In the genomic region with DNA sequence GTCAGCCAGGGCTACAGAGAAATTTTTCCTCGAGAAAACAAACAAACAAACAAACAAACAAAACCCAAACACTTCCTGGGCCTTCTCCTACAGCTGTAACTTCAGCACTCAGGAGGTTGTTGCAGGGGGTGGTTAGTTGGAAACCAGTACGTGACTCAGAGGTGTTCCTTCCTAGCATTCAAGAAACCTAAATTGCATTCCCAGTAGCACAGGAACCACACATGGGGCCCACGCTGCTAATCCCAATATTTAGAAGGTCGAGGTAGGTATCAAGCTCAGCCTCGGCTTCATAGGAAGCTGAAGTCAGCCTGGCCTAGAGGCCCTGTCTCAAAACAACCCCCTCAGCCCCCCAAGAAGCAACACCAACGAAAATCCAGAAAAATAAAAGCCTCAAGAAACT, we compare ENCODE assay signal across 8 mouse cellular contexts. TPM values are rescaled to one million over a fixed set of nuclear protein-coding genes. Genes with fewer than 3 reads are reported as not detected.
DNase-seq lines count a peak whose midpoint lies in the region; ATAC-seq and TF ChIP-seq lines count a peak whose summit lies in the region.

No protein-coding gene starts in this region.

- H3K9ac ChIP-seq in kidney, embryonic 14.5 days (ENCODE audit: low read depth, low read length): peak overlapping the region; percentile 85
- H3K9ac ChIP-seq in intestine, embryonic 15.5 days: peak overlapping the region; percentile 76
- H3K9ac ChIP-seq in neural tube, embryonic 14.5 days (replicated peaks; ENCODE audit: low read depth, low read length): peak overlapping the region; percentile 80

- H3K9me3 ChIP-seq in kidney, embryonic 14.5 days (ENCODE audit: control insufficient read depth, low read length): no peaks in the 10 kb centered on the region
- H3K9me3 ChIP-seq in intestine, embryonic 15.5 days: no peaks in the 10 kb centered on the region
- H3K9me3 ChIP-seq in neural tube, embryonic 14.5 days (ENCODE audit: control insufficient read depth, low read length): no peaks in the 10 kb centered on the region

- peaks cover 23% of the 10 kb centered on the region for H3K36me3 ChIP-seq in kidney, embryonic 14.5 days (ENCODE audit: control insufficient read depth, insufficient read depth, low read length)
- peaks cover 13% of the 10 kb centered on the region; the same call in 1 of the 2 replicates for H3K36me3 ChIP-seq in intestine, embryonic 15.5 days
- H3K36me3 ChIP-seq in neural tube, embryonic 14.5 days (ENCODE audit: control insufficient read depth, insufficient read depth, low read length): peaks cover 11% of the 10 kb centered on the region; the same call in 1 of the 2 replicates

- peaks cover 12% of the 10 kb centered on the region for H3K4me1 ChIP-seq in kidney, embryonic 14.5 days (ENCODE audit: control insufficient read depth, insufficient read depth, low read length)
- H3K4me1 ChIP-seq in cortical plate, adult 2 months (ENCODE audit: control insufficient read depth, insufficient read depth, low read length): no peaks in the 10 kb centered on the region
- peaks cover 12% of the 10 kb centered on the region; the same call in 1 of the 2 replicates for H3K4me1 ChIP-seq in intestine, embryonic 15.5 days (replicated peaks)
- H3K4me1 ChIP-seq in neural tube, embryonic 14.5 days (ENCODE audit: control insufficient read depth, insufficient read depth, low read length): peaks cover 21% of the 10 kb centered on the region

- ATAC-seq in kidney, embryonic 14.5 days (ENCODE audit: low FRiP score, low TSS enrichment): no peak
- ATAC-seq in intestine, embryonic 15.5 days: no peak
- no peak for ATAC-seq in neural tube, embryonic 14.5 days (ENCODE audit: low read depth)

- TF ChIP-seq CTCF in cortical plate, adult 2 months (IDR thresholded peaks at IDR 0.05; ENCODE audit: extremely low read depth, insufficient read depth, low read length): no peak

- no peaks in the 10 kb centered on the region for H3K27me3 ChIP-seq in kidney, embryonic 14.5 days (ENCODE audit: control insufficient read depth, insufficient read depth, low read length)
- no peaks in the 10 kb centered on the region for H3K27me3 ChIP-seq in intestine, embryonic 15.5 days (replicated peaks)
- H3K27me3 ChIP-seq in neural tube, embryonic 14.5 days (ENCODE audit: control insufficient read depth, insufficient read depth, low read length): no peaks in the 10 kb centered on the region

- DNase-seq in kidney, adult 8-10 months: no peak
- DNase-seq in right cerebral cortex, postnatal 25 days: no peak
- no peak for DNase-seq in layer of hippocampus, postnatal 10 days (ENCODE audit: low spot score in 2 of 2)
- no peak for DNase-seq in cerebellum, postnatal 10 days

- H3K27ac ChIP-seq in kidney, embryonic 14.5 days (ENCODE audit: low read depth, low read length): peak overlapping the region; percentile 93
- no peak overlapping the region for H3K27ac ChIP-seq in cortical plate, adult 2 months (ENCODE audit: insufficient read depth, low read length)
- H3K27ac ChIP-seq in intestine, embryonic 15.5 days: 0 out of 2 replicates have a peak overlapping the region, but pooled peaks have one; percentile 98
- H3K27ac ChIP-seq in neural tube, embryonic 14.5 days (ENCODE audit: low read depth, low read length): peak overlapping the region; percentile 80

- 18% methylated on average over 6 of the region's 6 CpGs for WGBS in kidney, embryonic 14.5 days
- WGBS in intestine, embryonic 15.5 days: 15% methylated on average over 6 of the region's 6 CpGs
- 31% methylated on average over 6 of the region's 6 CpGs for WGBS in neural tube, embryonic 14.5 days

- H3K4me2 ChIP-seq in kidney, embryonic 14.5 days (replicated peaks; ENCODE audit: low read depth, low read length): peak overlapping the region; percentile 90
- peak overlapping the region; percentile 70 for H3K4me2 ChIP-seq in intestine, embryonic 15.5 days (replicated peaks)
- peak overlapping the region; percentile 68 for H3K4me2 ChIP-seq in neural tube, embryonic 14.5 days (ENCODE audit: low read depth, low read length)

- TF ChIP-seq POLR2A in cortical plate, adult 2 months (IDR thresholded peaks at IDR 0.05; ENCODE audit: extremely low read depth, insufficient read depth, low read length): no peak

- H3K4me3 ChIP-seq in kidney, embryonic 14.5 days (ENCODE audit: low read length): peak overlapping the region; percentile 64
- H3K4me3 ChIP-seq in cortical plate, adult 2 months (ENCODE audit: insufficient read depth, low read length): peak overlapping the region; percentile 80
- H3K4me3 ChIP-seq in intestine, embryonic 15.5 days (replicated peaks): peak overlapping the region; percentile 72
- H3K4me3 ChIP-seq in neural tube, embryonic 14.5 days (ENCODE audit: low read depth, low read length): peak overlapping the region; percentile 69

RNA-seq across cellular contexts. Expression of gene Ubl5, which starts 1.2 kb away (rescaled TPM):
- polyA plus RNA-seq in kidney, embryonic 14.5 days (2014; fragmentation: Nextera tagmentation; extraction: Ambion mirVana): 375 and 531 TPM in 2 replicates
- 569 and 577 TPM in 2 replicates for polyA plus RNA-seq in cortical plate, adult 2 months (2012; rRNA removed)
- polyA plus RNA-seq in intestine, embryonic 15.5 days (2015; fragmentation: Nextera tagmentation; extraction: Ambion mirVana): 356 and 399 TPM in 2 replicates
- 464 and 488 TPM in 2 replicates for polyA plus RNA-seq in neural tube, embryonic 14.5 days (2014; fragmentation: Nextera tagmentation; extraction: Ambion mirVana)
- 100 to 1,000 TPM; 318 to 356 TPM for total RNA-seq in layer of hippocampus, postnatal 10 days (2021)

RNA-seq across cellular contexts. Expression of gene Fbxl12, which starts 3.1 kb away (rescaled TPM):
- 14.6 and 16.8 TPM in 2 replicates for polyA plus RNA-seq in kidney, embryonic 14.5 days (2014; fragmentation: Nextera tagmentation; extraction: Ambion mirVana)
- 26.9 and 30.3 TPM in 2 replicates for polyA plus RNA-seq in cortical plate, adult 2 months (2012; rRNA removed)
- polyA plus RNA-seq in intestine, embryonic 15.5 days (2015; fragmentation: Nextera tagmentation; extraction: Ambion mirVana): 14.7 and 16.4 TPM in 2 replicates
- polyA plus RNA-seq in neural tube, embryonic 14.5 days (2014; fragmentation: Nextera tagmentation; extraction: Ambion mirVana): 9.6 and 10.6 TPM in 2 replicates
- 10 to 100 TPM; 18.5 to 23.8 TPM for total RNA-seq in layer of hippocampus, postnatal 10 days (2021)

RNA-seq across cellular contexts. Expression of gene Pin1, which starts 10.4 kb away (rescaled TPM):
- 57.9 and 70.0 TPM in 2 replicates for polyA plus RNA-seq in kidney, embryonic 14.5 days (2014; fragmentation: Nextera tagmentation; extraction: Ambion mirVana)
- polyA plus RNA-seq in cortical plate, adult 2 months (2012; rRNA removed): 47.1 and 47.4 TPM in 2 replicates
- 44.1 and 46.8 TPM in 2 replicates for polyA plus RNA-seq in intestine, embryonic 15.5 days (2015; fragmentation: Nextera tagmentation; extraction: Ambion mirVana)
- 61.1 and 68.8 TPM in 2 replicates for polyA plus RNA-seq in neural tube, embryonic 14.5 days (2014; fragmentation: Nextera tagmentation; extraction: Ambion mirVana)
- total RNA-seq in layer of hippocampus, postnatal 10 days (2021): 10 to 100 TPM; 31.7 to 32.6 TPM
